Mouse (Mus musculus): ENCODE data around the gene Cdcp2. TPM values are rescaled to one million over a fixed set of nuclear protein-coding genes. Genes with fewer than 3 reads are reported as not detected.

Gene Cdcp2
- polyA plus RNA-seq, 1 experiment, result not detected

- H3K4me3 ChIP-seq (ENCODE audit: insufficient read depth, low read depth, low read length), result no peak overlapping the region
- TF ChIP-seq CTCF (IDR thresholded peaks at IDR 0.05; ENCODE audit: insufficient read depth, low read depth, low read length) (no peak), POLR2A (IDR thresholded peaks at IDR 0.05; ENCODE audit: insufficient read depth, low read depth, low read length) (no peak)
- peaks cover 36% of the 10 kb centered on the region for H3K4me1 ChIP-seq (ENCODE audit: control insufficient read depth, insufficient read depth, low read length)
- WGBS, result 96% methylated on average over 3 of the region's 3 CpGs
- no peak overlapping the region for H3K27ac ChIP-seq (ENCODE audit: insufficient read depth, low read depth, low read length)
These were observed 14.5 kb upstream of the Cdcp2 start for GRCm38 (mm10) chr4:107082185-107082584.

GRCm38 (mm10) chr4:107083126-107083525 lies 13.6 kb upstream of the Cdcp2 start:
- Histone ChIP-seq H3K4me3 (ENCODE audit: insufficient read depth, low read depth, low read length) (no peak overlapping the region), H3K27ac (ENCODE audit: insufficient read depth, low read depth, low read length) (no peak overlapping the region), H3K4me1 (ENCODE audit: control insufficient read depth, insufficient read depth, low read length) (peaks cover 36% of the 10 kb centered on the region)
- 99% methylated on average over 4 of the region's 4 CpGs for WGBS
- TF ChIP-seq CTCF (IDR thresholded peaks at IDR 0.05; ENCODE audit: insufficient read depth, low read depth, low read length), result no peak
- no peak for TF ChIP-seq POLR2A (IDR thresholded peaks at IDR 0.05; ENCODE audit: insufficient read depth, low read depth, low read length)

GRCm38 (mm10) chr4:107084343-107084742 lies 12.3 kb upstream of the Cdcp2 start:
- H3K4me1 ChIP-seq (ENCODE audit: control insufficient read depth, insufficient read depth, low read length), result peaks cover 36% of the 10 kb centered on the region
- no peak overlapping the region for H3K4me3 ChIP-seq (ENCODE audit: insufficient read depth, low read depth, low read length)
- no peak for TF ChIP-seq POLR2A (IDR thresholded peaks at IDR 0.05; ENCODE audit: insufficient read depth, low read depth, low read length)
- TF ChIP-seq CTCF (IDR thresholded peaks at IDR 0.05; ENCODE audit: insufficient read depth, low read depth, low read length), result no peak
- H3K27ac ChIP-seq (ENCODE audit: insufficient read depth, low read depth, low read length), result peak overlapping the region; percentile 83
- 24% methylated on average over 1 of the region's 1 CpGs for WGBS

- Histone ChIP-seq H3K27ac (ENCODE audit: insufficient read depth, low read depth, low read length) (peak overlapping the region; percentile 83), H3K4me3 (ENCODE audit: insufficient read depth, low read depth, low read length) (no peak overlapping the region), H3K4me1 (ENCODE audit: control insufficient read depth, insufficient read depth, low read length) (peaks cover 36% of the 10 kb centered on the region)
- TF ChIP-seq CTCF (IDR thresholded peaks at IDR 0.05; ENCODE audit: insufficient read depth, low read depth, low read length) (no peak), POLR2A (IDR thresholded peaks at IDR 0.05; ENCODE audit: insufficient read depth, low read depth, low read length) (no peak)
- 12% methylated on average over 6 of the region's 6 CpGs for WGBS
These were observed 11.8 kb upstream of the Cdcp2 start for GRCm38 (mm10) chr4:107084858-107085257.

GRCm38 (mm10) chr4:107091696-107092095 lies 5.0 kb upstream of the Cdcp2 start:
- no peak for TF ChIP-seq CTCF (IDR thresholded peaks at IDR 0.05; ENCODE audit: insufficient read depth, low read depth, low read length)
- TF ChIP-seq POLR2A (IDR thresholded peaks at IDR 0.05; ENCODE audit: insufficient read depth, low read depth, low read length), result no peak
- 94% methylated on average over 14 of the region's 14 CpGs for WGBS

GRCm38 (mm10) chr4:107094484-107095187 lies 2.1 kb upstream of the Cdcp2 start:
- no peak overlapping the region for H3K4me3 ChIP-seq (ENCODE audit: insufficient read depth, low read depth, low read length)
- WGBS, result 88% methylated on average over 16 of the region's 16 CpGs
- H3K4me1 ChIP-seq (ENCODE audit: control insufficient read depth, insufficient read depth, low read length), result 0 out of 2 replicates have a peak, but pooled peaks cover 5% of the 10 kb centered on the region
- TF ChIP-seq CTCF (IDR thresholded peaks at IDR 0.05; ENCODE audit: insufficient read depth, low read depth, low read length) (no peak), POLR2A (IDR thresholded peaks at IDR 0.05; ENCODE audit: insufficient read depth, low read depth, low read length) (no peak)
- H3K27ac ChIP-seq (ENCODE audit: insufficient read depth, low read depth, low read length), result no peak overlapping the region

More at GRCm38 (mm10) chr4:107091696-107092095, 5.0 kb upstream of the Cdcp2 start:
- H3K4me1 ChIP-seq (ENCODE audit: control insufficient read depth, insufficient read depth, low read length), result no peaks in the 10 kb centered on the region
- H3K27ac ChIP-seq (ENCODE audit: insufficient read depth, low read depth, low read length), result no peak overlapping the region
- H3K4me3 ChIP-seq (ENCODE audit: insufficient read depth, low read depth, low read length), result no peak overlapping the region

- no peak overlapping the region for H3K4me3 ChIP-seq (ENCODE audit: insufficient read depth, low read depth, low read length)
These were observed 648 bp upstream of the Cdcp2 start for GRCm38 (mm10) chr4:107096043-107096442.

GRCm38 (mm10) chr4:107097871-107098270 lies 1.2 kb downstream of the Cdcp2 start:
- TF ChIP-seq CTCF (IDR thresholded peaks at IDR 0.05; ENCODE audit: insufficient read depth, low read depth, low read length), result no peak
- TF ChIP-seq POLR2A (IDR thresholded peaks at IDR 0.05; ENCODE audit: insufficient read depth, low read depth, low read length), result no peak
- no peak overlapping the region for H3K4me3 ChIP-seq (ENCODE audit: insufficient read depth, low read depth, low read length)
- 77% methylated on average over 15 of the region's 15 CpGs for WGBS
- H3K27ac ChIP-seq (ENCODE audit: insufficient read depth, low read depth, low read length), result no peak overlapping the region
- H3K4me1 ChIP-seq (ENCODE audit: control insufficient read depth, insufficient read depth, low read length), result 0 out of 2 replicates have a peak, but pooled peaks cover 5% of the 10 kb centered on the region

More at GRCm38 (mm10) chr4:107096043-107096442, 648 bp upstream of the Cdcp2 start:
- 83% methylated on average over 6 of the region's 6 CpGs for WGBS
- no peak overlapping the region for H3K27ac ChIP-seq (ENCODE audit: insufficient read depth, low read depth, low read length)
- TF ChIP-seq POLR2A (IDR thresholded peaks at IDR 0.05; ENCODE audit: insufficient read depth, low read depth, low read length), result no peak
- TF ChIP-seq CTCF (IDR thresholded peaks at IDR 0.05; ENCODE audit: insufficient read depth, low read depth, low read length), result no peak
- 0 out of 2 replicates have a peak, but pooled peaks cover 5% of the 10 kb centered on the region for H3K4me1 ChIP-seq (ENCODE audit: control insufficient read depth, insufficient read depth, low read length)

- Histone ChIP-seq H3K4me3 (ENCODE audit: insufficient read depth, low read depth, low read length) (no peak overlapping the region), H3K4me1 (ENCODE audit: control insufficient read depth, insufficient read depth, low read length) (0 out of 2 replicates have a peak, but pooled peaks cover 5% of the 10 kb centered on the region), H3K27ac (ENCODE audit: insufficient read depth, low read depth, low read length) (no peak overlapping the region)
- WGBS, result 84% methylated on average over 10 of the region's 10 CpGs
- TF ChIP-seq CTCF (IDR thresholded peaks at IDR 0.05; ENCODE audit: insufficient read depth, low read depth, low read length) (no peak), POLR2A (IDR thresholded peaks at IDR 0.05; ENCODE audit: insufficient read depth, low read depth, low read length) (no peak)
These were observed 1.7 kb downstream of the Cdcp2 start for GRCm38 (mm10) chr4:107098375-107098774.
